Mouse (Mus musculus) urinary bladder, adult 18-20 months (tissue): Measurements from ENCODE around the gene Mto1.
A peak's percentile ranks its signal among the peaks of the same experiment; 100 is the strongest.
"Not testable (repeated sequence)": the region's sequence is repeated elsewhere in the genome, so short reads cannot be mapped to it uniquely, and the experiment has no call there.

Experiments
- DNase-seq, 2 experiments: peaks; one replicate each; pipeline ENCODE4 v3.0.0; 2022; ENCODE audit warnings: low spot score in 2 of 2, mixed read lengths in 2 of 2

The Mto1 gene

GRCm38 (mm10) chr9:78475873-78476272 is 27.9 kb downstream of the Mto1 start:
- DNase-seq = no peak

GRCm38 (mm10) chr9:78476531-78477020 is 28.6 kb downstream of the Mto1 start:
- DNase-seq = no peak

GRCm38 (mm10) chr9:78477021-78477551 is 29.1 kb downstream of the Mto1 start:
- no peak for DNase-seq

GRCm38 (mm10) chr9:78478009-78478605 is 30.1 kb downstream of the Mto1 start:
- DNase-seq = not testable (repeated sequence)

GRCm38 (mm10) chr9:78479308-78479707 is 31.3 kb downstream of the Mto1 start:
- not testable (repeated sequence) for DNase-seq

- not testable (repeated sequence) for DNase-seq
Observed at GRCm38 (mm10) chr9:78480227-78480626, 32.2 kb downstream of the Mto1 start.

- DNase-seq = peak; percentile 65 to 71
Observed at GRCm38 (mm10) chr9:78480706-78481358, 32.8 kb downstream of the Mto1 start.

- peak; percentile 93 to 96 for DNase-seq
Observed at GRCm38 (mm10) chr9:78481423-78482331, 33.7 kb downstream of the Mto1 start.

GRCm38 (mm10) chr9:78482386-78482785 is 34.4 kb downstream of the Mto1 start:
- no peak for DNase-seq

- no peak for DNase-seq
Observed at GRCm38 (mm10) chr9:78484660-78485059, 36.7 kb downstream of the Mto1 start.

- DNase-seq = not testable (repeated sequence)
Observed at GRCm38 (mm10) chr9:78488021-78488420, 40.0 kb downstream of the Mto1 start.

GRCm38 (mm10) chr9:78488890-78489420 is 40.9 kb downstream of the Mto1 start, which contains the start of gene Eef1a1:
TSS of gene Eef1a1 (minus strand) at chr9:78489151.
- peak; percentile 35 to 46 for DNase-seq

GRCm38 (mm10) chr9:78491169-78491568 is 43.2 kb downstream of the Mto1 start:
- no peak for DNase-seq

- no peak for DNase-seq
Observed at GRCm38 (mm10) chr9:78492254-78492653, 44.2 kb downstream of the Mto1 start.

GRCm38 (mm10) chr9:78493171-78493570 is 45.2 kb downstream of the Mto1 start:
- no peak for DNase-seq

GRCm38 (mm10) chr9:78500386-78500785 is 52.4 kb downstream of the Mto1 start:
- no peak for DNase-seq

GRCm38 (mm10) chr9:78501284-78501683 is 53.3 kb downstream of the Mto1 start:
- DNase-seq = no peak

GRCm38 (mm10) chr9:78503223-78504079 is 55.4 kb downstream of the Mto1 start:
- no peak for DNase-seq

- DNase-seq = no peak
Observed at GRCm38 (mm10) chr9:78504133-78504532, 56.1 kb downstream of the Mto1 start.

GRCm38 (mm10) chr9:78504679-78505078 is 56.7 kb downstream of the Mto1 start:
- no peak for DNase-seq

GRCm38 (mm10) chr9:78505223-78505622 is 57.2 kb downstream of the Mto1 start:
- no peak for DNase-seq
